Mouse (Mus musculus) heart, adult 11 months (tissue): ENCODE data around the gene 1700001O22Rik.

Experiments
- DNase-seq: peaks from one replicate; pipeline ENCODE4 v3.0.0; 2022

Gene 1700001O22Rik

GRCm38 (mm10) chr2:30747602-30748162 lies 55.8 kb downstream of the 1700001O22Rik start:
- DNase-seq, result peak; percentile 75
